Mouse (Mus musculus): ENCODE measurements around the gene Rab35.

DNA sequence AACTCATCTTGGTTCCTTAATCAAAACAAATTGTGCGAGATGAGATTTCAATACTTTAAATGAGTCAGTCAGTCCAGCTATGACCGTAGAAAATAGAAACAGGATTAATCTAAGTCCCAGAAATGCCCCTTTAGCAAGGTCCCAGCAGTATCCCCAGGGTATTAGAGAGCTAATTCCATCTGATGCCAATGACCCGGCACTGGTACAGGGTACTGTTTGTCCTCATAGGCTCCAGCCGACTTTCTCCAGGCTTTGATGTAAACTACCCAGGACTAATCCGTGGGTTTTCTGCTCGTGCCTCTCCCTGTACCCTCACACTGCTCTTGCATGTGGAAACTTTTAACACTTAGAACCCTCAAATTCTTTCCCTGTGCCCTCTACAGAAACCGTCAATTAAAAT, 55.0 kb downstream of the Rab35 start:
- TF ChIP-seq CTCF (IDR thresholded peaks at IDR 0.05; ENCODE audit: low read depth, low read length), result no peak
- TF ChIP-seq POLR2AphosphoS5 (IDR thresholded peaks at IDR 0.05; ENCODE audit: insufficient replicate concordance, low read depth, low read length), result no peak
- TF ChIP-seq GATA1 (IDR thresholded peaks at IDR 0.05; ENCODE audit: borderline replicate concordance, low read length), result no peak
- no peak for TF ChIP-seq TAL1 (conservative IDR thresholded peaks at IDR 0.05; ENCODE audit: low read depth, low read length)
- no peak for TF ChIP-seq GATA2 (IDR thresholded peaks at IDR 0.05; ENCODE audit: borderline replicate concordance, low read depth, low read length)

All from G1E (cell line).